ENCODE assay signal across 8 mouse cellular contexts in the genomic region with DNA sequence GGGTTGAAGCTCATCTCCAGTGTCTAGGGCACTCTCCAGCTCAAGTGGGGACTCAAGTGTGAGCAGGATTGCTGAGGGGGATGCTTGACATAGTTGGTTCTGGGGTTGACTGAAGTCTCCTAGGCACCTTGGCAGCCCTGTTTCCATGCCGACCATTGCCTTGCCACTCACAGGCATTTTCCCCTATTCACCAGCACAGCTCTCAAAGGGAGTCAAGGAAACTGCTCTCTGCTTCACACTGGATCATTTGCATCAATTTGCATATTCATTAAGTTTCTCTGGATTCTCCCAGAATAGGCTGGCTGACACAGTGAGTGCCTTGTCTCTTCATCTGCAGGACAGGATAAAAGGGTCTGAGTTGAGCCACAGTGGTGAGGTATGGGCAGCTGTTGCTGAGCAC.
DNase-seq lines count a peak whose midpoint lies in the region; ATAC-seq lines count a peak whose summit lies in the region.

No protein-coding gene starts in this region.

- no peak overlapping the region for H3K9ac ChIP-seq in midbrain, embryonic 16.5 days (ENCODE audit: low read depth, low read length)
- no peak overlapping the region for H3K9ac ChIP-seq in kidney, embryonic 14.5 days (ENCODE audit: low read depth, low read length)

- H3K4me3 ChIP-seq in midbrain, embryonic 16.5 days (ENCODE audit: low read depth, low read length), result no peak overlapping the region
- H3K4me3 ChIP-seq in kidney, embryonic 14.5 days (ENCODE audit: low read length), result no peak overlapping the region

- DNase-seq in embryo, embryonic 10 days (ENCODE audit: low spot score), result peak; percentile 70
- peak; percentile 82 to 84 for DNase-seq in frontal cortex, adult 2 months (ENCODE audit: extremely low spot score in 1 of 2, low spot score in 1 of 2)
- peak; percentile 71 to 81 for DNase-seq in left cerebral cortex, adult 9 months (ENCODE audit: low spot score in 2 of 2)
- DNase-seq in gastrocnemius, postnatal 4 days (ENCODE audit: low spot score in 2 of 2), result no peak
- DNase-seq in adrenal gland, adult 8-10 months, result no peak
- DNase-seq in adrenal gland, postnatal 10 days, result no peak

- ATAC-seq in midbrain, embryonic 16.5 days, result peak; percentile 91
- no peak for ATAC-seq in kidney, embryonic 14.5 days (ENCODE audit: low FRiP score, low TSS enrichment)

- no peaks in the 10 kb centered on the region for H3K27me3 ChIP-seq in midbrain, embryonic 16.5 days (ENCODE audit: control insufficient read depth, insufficient read depth, low read depth, low read length)
- H3K27me3 ChIP-seq in kidney, embryonic 14.5 days (ENCODE audit: control insufficient read depth, insufficient read depth, low read length), result no peaks in the 10 kb centered on the region

- H3K27ac ChIP-seq in midbrain, embryonic 16.5 days (ENCODE audit: low read length), result peak overlapping the region; percentile 86
- H3K27ac ChIP-seq in kidney, embryonic 14.5 days (ENCODE audit: low read depth, low read length), result no peak overlapping the region

- H3K4me1 ChIP-seq in midbrain, embryonic 16.5 days (ENCODE audit: control insufficient read depth, insufficient read depth, low read length), result peaks cover 21% of the 10 kb centered on the region
- no peaks in the 10 kb centered on the region for H3K4me1 ChIP-seq in kidney, embryonic 14.5 days (ENCODE audit: control insufficient read depth, insufficient read depth, low read length)

- WGBS in midbrain, embryonic 16.5 days, result 4% methylated on average over 1 of the region's 1 CpGs
- 40% methylated on average over 1 of the region's 1 CpGs for WGBS in kidney, embryonic 14.5 days

- H3K4me2 ChIP-seq in midbrain, embryonic 16.5 days (ENCODE audit: low read length), result no peak overlapping the region
- no peak overlapping the region for H3K4me2 ChIP-seq in kidney, embryonic 14.5 days (replicated peaks; ENCODE audit: low read depth, low read length)

- H3K9me3 ChIP-seq in midbrain, embryonic 16.5 days (replicated peaks; ENCODE audit: control insufficient read depth, low read length, poor library complexity, severe bottlenecking), result no peaks in the 10 kb centered on the region
- no peaks in the 10 kb centered on the region for H3K9me3 ChIP-seq in kidney, embryonic 14.5 days (ENCODE audit: control insufficient read depth, low read length)

- no peaks in the 10 kb centered on the region for H3K36me3 ChIP-seq in midbrain, embryonic 16.5 days (ENCODE audit: control insufficient read depth, insufficient read depth, low read length)
- no peaks in the 10 kb centered on the region for H3K36me3 ChIP-seq in kidney, embryonic 14.5 days (ENCODE audit: control insufficient read depth, insufficient read depth, low read length)

Comparison
In these comparisons a context has a peak if more than half of its experiments do, and no peak if none do; other contexts are left out.
1. DNase-seq: peak in embryo, embryonic 10 days (single experiment), frontal cortex, adult 2 months (2 of 2) and left cerebral cortex, adult 9 months (2 of 2); none in gastrocnemius, postnatal 4 days (0 of 2), adrenal gland, adult 8-10 months (single experiment) and adrenal gland, postnatal 10 days (single experiment).